Mouse (Mus musculus) intestine, embryonic 16.5 days (tissue): ENCODE measurements around the gene Pax9. TPM values are rescaled to one million over a fixed set of nuclear protein-coding genes. Genes with fewer than 3 reads are reported as not detected.

ENCODE experiments used
- ATAC-seq: fragments of 200-750 bp; cut with Nextera tagmentation; 2 replicates; pipeline ENCODE4 v1.8.0; 2017; ENCODE audit warnings: moderate TSS enrichment, moderate library complexity
- H3K27ac ChIP-seq: fragments of 300-500 bp; sonication (generic); 2 replicates; pipeline ENCODE4 v1.5.1; 2014; ENCODE audit warnings: mild to moderate bottlenecking, low read length
- H3K27me3 ChIP-seq: fragments of 300-500 bp; sonication (generic); replicated peaks from 2 replicates; pipeline ENCODE4 v1.6.1; 2014; ENCODE audit warnings: low read length, control low read depth, mixed read lengths; ENCODE audit not compliant: control insufficient read depth, insufficient read depth
- H3K36me3 ChIP-seq: fragments of 300-500 bp; sonication (generic); 2 replicates; pipeline ENCODE4 v1.6.1; 2014; ENCODE audit warnings: low read length, control low read depth; ENCODE audit not compliant: control insufficient read depth, insufficient read depth
- H3K4me1 ChIP-seq: fragments of 300-500 bp; sonication (generic); 2 replicates; pipeline ENCODE4 v1.6.1; 2014; ENCODE audit warnings: low read length, control low read depth, mixed read lengths; ENCODE audit not compliant: control insufficient read depth, insufficient read depth
- H3K4me2 ChIP-seq: fragments of 300-500 bp; sonication (generic); 2 replicates; pipeline ENCODE4 v1.6.1; 2014; ENCODE audit warnings: low read depth, low read length, control low read depth
- H3K4me3 ChIP-seq: fragments of 300-500 bp; sonication (generic); 2 replicates; pipeline ENCODE4 v1.5.1; 2014; ENCODE audit warnings: mild to moderate bottlenecking, low read length
- H3K9ac ChIP-seq: fragments of 300-500 bp; sonication (generic); 2 replicates; pipeline ENCODE4 v1.6.1; 2014; ENCODE audit warnings: low read depth, low read length
- H3K9me3 ChIP-seq: fragments of 300-500 bp; sonication (generic); 2 replicates; pipeline ENCODE4 v1.6.1; 2016; ENCODE audit warnings: low read length, control low read depth; ENCODE audit not compliant: control insufficient read depth
- WGBS: fragments of 180-500 bp; shearing (Covaris S2); extraction: QIAGEN DNeasy Blood & Tissue Kit; methylation state at CpG from one replicate; pipeline ENCODE4 v1.1.7; 2014; 5-methylcytosine and 5-hydroxymethylcytosine counted together
- polyA plus RNA-seq: library from polyadenylated mRNA; unstranded; fragments of >200 nt; fragmentation: Nextera tagmentation; extraction: Ambion mirVana; gene quantifications from 2 replicates; pipeline ENCODE4 v1.2.1, GENCODE M21; 2015

Pax9 gene
- polyA plus RNA-seq, result not detected in 2 replicates

- H3K9ac ChIP-seq, result no peak within 1 kb of the TSS
- no peaks in the 10 kb centered on the region for H3K9me3 ChIP-seq
- ATAC-seq, result no peak
- no peak within 1 kb of the TSS for H3K4me3 ChIP-seq
- 1% methylated on average over 40 of the region's 40 CpGs for whole genome bisulfite sequencing
- no peaks in the 10 kb centered on the region for H3K36me3 ChIP-seq
- H3K27me3 ChIP-seq, result peaks cover 94% of the 10 kb centered on the region
- H3K4me1 ChIP-seq, result peaks cover 21% of the 10 kb centered on the region
- no peak within 1 kb of the TSS for H3K4me2 ChIP-seq
- no peak within 1 kb of the TSS for H3K27ac ChIP-seq
Measured at GRCm38 (mm10) chr12:56691427-56692079, at the start of gene Pax9. Gene Pax9, plus strand, starts transcription at chr12:56691767.

- no peak for ATAC-seq
- Histone ChIP-seq H3K36me3 (no peaks in the 10 kb centered on the region), H3K9me3 (no peaks in the 10 kb centered on the region), H3K27me3 (no peaks in the 10 kb centered on the region), H3K27ac (no peak overlapping the region), H3K4me1 (no peaks in the 10 kb centered on the region), H3K4me2 (no peak overlapping the region), H3K9ac (no peak overlapping the region), H3K4me3 (no peak overlapping the region)
- WGBS, result 82% methylated on average over 9 of the region's 9 CpGs
Measured at GRCm38 (mm10) chr12:56669451-56670122, 22.0 kb upstream of the Pax9 start.

- H3K27ac ChIP-seq, result no peak overlapping the region
- ATAC-seq, result no peak
- H3K9me3 ChIP-seq, result no peaks in the 10 kb centered on the region
- H3K4me1 ChIP-seq, result no peaks in the 10 kb centered on the region
- no peak overlapping the region for H3K9ac ChIP-seq
- WGBS, result 88% methylated on average over 9 of the region's 9 CpGs
- no peaks in the 10 kb centered on the region for H3K27me3 ChIP-seq
- H3K36me3 ChIP-seq, result no peaks in the 10 kb centered on the region
- no peak overlapping the region for H3K4me3 ChIP-seq
- no peak overlapping the region for H3K4me2 ChIP-seq
Measured at GRCm38 (mm10) chr12:56670795-56671194, 20.8 kb upstream of the Pax9 start.

- H3K9me3 ChIP-seq, result no peaks in the 10 kb centered on the region
- 0 out of 2 replicates have a peak, but pooled peaks cover 4% of the 10 kb centered on the region for H3K27me3 ChIP-seq
- no peak for ATAC-seq
- no peaks in the 10 kb centered on the region for H3K4me1 ChIP-seq
- H3K36me3 ChIP-seq, result no peaks in the 10 kb centered on the region
- WGBS, result 30% methylated on average over 3 of the region's 3 CpGs
- no peak overlapping the region for H3K4me3 ChIP-seq
- no peak overlapping the region for H3K27ac ChIP-seq
- H3K4me2 ChIP-seq, result no peak overlapping the region
- no peak overlapping the region for H3K9ac ChIP-seq
Measured at GRCm38 (mm10) chr12:56674726-56675125, 16.8 kb upstream of the Pax9 start.

GRCm38 (mm10) chr12:56677620-56678019, 13.9 kb upstream of the Pax9 start:
- H3K36me3 ChIP-seq, result no peaks in the 10 kb centered on the region
- 0 out of 2 replicates have a peak, but pooled peaks cover 3% of the 10 kb centered on the region for H3K4me1 ChIP-seq
- no peak overlapping the region for H3K27ac ChIP-seq
- no peak overlapping the region for H3K9ac ChIP-seq
- H3K9me3 ChIP-seq, result no peaks in the 10 kb centered on the region
- no peak for ATAC-seq
- H3K27me3 ChIP-seq, result peaks cover 23% of the 10 kb centered on the region
- H3K4me2 ChIP-seq, result no peak overlapping the region
- H3K4me3 ChIP-seq, result no peak overlapping the region
- WGBS, result 66% methylated on average over 7 of the region's 7 CpGs

- Histone ChIP-seq H3K27me3 (peaks cover 42% of the 10 kb centered on the region), H3K36me3 (no peaks in the 10 kb centered on the region), H3K9me3 (no peaks in the 10 kb centered on the region), H3K4me2 (peak overlapping the region; percentile 36), H3K4me3 (peak overlapping the region; percentile 33), H3K9ac (no peak overlapping the region), H3K4me1 (0 out of 2 replicates have a peak, but pooled peaks cover 3% of the 10 kb centered on the region), H3K27ac (no peak overlapping the region)
- no peak for ATAC-seq
- WGBS, result under 1% methylated on average over 38 of the region's 38 CpGs
Measured at GRCm38 (mm10) chr12:56681096-56681811, 10.3 kb upstream of the Pax9 start.

GRCm38 (mm10) chr12:56687640-56688481, 3.7 kb upstream of the Pax9 start:
- Histone ChIP-seq H3K4me1 (0 out of 2 replicates have a peak, but pooled peaks cover 10% of the 10 kb centered on the region), H3K9ac (no peak overlapping the region), H3K4me2 (no peak overlapping the region), H3K27ac (no peak overlapping the region), H3K9me3 (no peaks in the 10 kb centered on the region), H3K27me3 (peaks cover 75% of the 10 kb centered on the region), H3K4me3 (no peak overlapping the region), H3K36me3 (no peaks in the 10 kb centered on the region)
- no peak for ATAC-seq
- 10% methylated on average over 15 of the region's 15 CpGs for WGBS

- Histone ChIP-seq H3K27me3 (peaks cover 75% of the 10 kb centered on the region), H3K27ac (no peak overlapping the region), H3K4me1 (0 out of 2 replicates have a peak, but pooled peaks cover 10% of the 10 kb centered on the region), H3K4me3 (no peak overlapping the region), H3K9ac (no peak overlapping the region), H3K4me2 (no peak overlapping the region), H3K9me3 (no peaks in the 10 kb centered on the region), H3K36me3 (no peaks in the 10 kb centered on the region)
- 4% methylated on average over 10 of the region's 10 CpGs for WGBS
- ATAC-seq, result no peak
Measured at GRCm38 (mm10) chr12:56688482-56688840, 3.1 kb upstream of the Pax9 start.

- H3K36me3 ChIP-seq, result no peaks in the 10 kb centered on the region
- ATAC-seq, result no peak
- no peak overlapping the region for H3K4me2 ChIP-seq
- 3% methylated on average over 8 of the region's 8 CpGs for WGBS
- peaks cover 78% of the 10 kb centered on the region for H3K27me3 ChIP-seq
- no peaks in the 10 kb centered on the region for H3K9me3 ChIP-seq
- H3K4me1 ChIP-seq, result 0 out of 2 replicates have a peak, but pooled peaks cover 10% of the 10 kb centered on the region
- no peak overlapping the region for H3K27ac ChIP-seq
- no peak overlapping the region for H3K4me3 ChIP-seq
- no peak overlapping the region for H3K9ac ChIP-seq
Measured at GRCm38 (mm10) chr12:56688920-56689319, 2.6 kb upstream of the Pax9 start.
